14 mouse cellular contexts compared by ENCODE assay signal in the genomic region with DNA sequence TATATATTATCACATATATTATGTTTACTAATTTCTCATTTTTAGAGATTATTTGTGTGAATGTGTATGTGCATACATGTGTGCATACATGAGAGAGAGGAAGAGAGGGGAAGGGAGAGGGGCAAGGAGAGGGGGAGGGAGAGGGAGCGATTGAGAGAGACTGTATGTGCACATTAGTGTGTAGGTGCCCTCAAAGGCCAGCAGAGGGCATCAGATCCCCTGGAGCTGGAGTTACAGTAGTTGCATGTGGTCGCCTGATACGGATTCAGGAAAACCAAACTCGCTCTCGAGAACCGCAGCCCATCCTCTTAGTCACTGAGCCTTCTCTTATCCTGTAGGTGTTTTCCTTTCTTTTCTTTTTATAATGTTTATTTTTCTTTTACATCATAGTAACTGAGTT. TPM values are rescaled to one million over a fixed set of nuclear protein-coding genes. Genes with fewer than 3 reads are reported as not detected.
DNase-seq lines count a peak whose midpoint lies in the region; ATAC-seq and TF ChIP-seq lines count a peak whose summit lies in the region.
"Had no signal": no experiment of that assay in that cellular context is flagged by ENCODE, and none has a peak within 500 bp of the region (broad histone marks: within the 10 kb centered on the region; RNA-seq: fewer than 3 reads in every experiment).

No protein-coding gene starts in this region.

- no peaks in the 10 kb centered on the region for H3K79me2 ChIP-seq in MEL (ENCODE audit: control insufficient read depth, insufficient read depth, low read length, poor library complexity)

- H3K27ac ChIP-seq in hindbrain, postnatal 0 days, result no peak overlapping the region
- no peak overlapping the region for H3K27ac ChIP-seq in hindbrain, embryonic 14.5 days
- H3K27ac ChIP-seq in midbrain, embryonic 11.5 days (ENCODE audit: low read depth, low read length), result no peak overlapping the region
- H3K27ac ChIP-seq in midbrain, embryonic 15.5 days, result no peak overlapping the region
- no peak overlapping the region for H3K27ac ChIP-seq in MEL (ENCODE audit: control insufficient read depth, low read depth, low read length)
- H3K27ac ChIP-seq: stomach, embryonic 15.5 days had no signal

- no peaks in the 10 kb centered on the region for H3K9me3 ChIP-seq in hindbrain, postnatal 0 days (ENCODE audit: low read length)
- H3K9me3 ChIP-seq in hindbrain, embryonic 14.5 days (ENCODE audit: control insufficient read depth, low read length), result no peaks in the 10 kb centered on the region
- H3K9me3 ChIP-seq in midbrain, embryonic 11.5 days (ENCODE audit: control insufficient read depth, low read length), result no peaks in the 10 kb centered on the region
- no peaks in the 10 kb centered on the region for H3K9me3 ChIP-seq in midbrain, embryonic 15.5 days
- H3K9me3 ChIP-seq in MEL (replicated peaks; ENCODE audit: insufficient read depth, low read length), result no peaks in the 10 kb centered on the region
- H3K9me3 ChIP-seq: stomach, embryonic 15.5 days had no signal

- no peaks in the 10 kb centered on the region for H3K4me1 ChIP-seq in hindbrain, postnatal 0 days (ENCODE audit: insufficient read depth, low read length)
- no peaks in the 10 kb centered on the region for H3K4me1 ChIP-seq in hindbrain, embryonic 14.5 days (replicated peaks; ENCODE audit: control insufficient read depth, insufficient read depth, low read length)
- H3K4me1 ChIP-seq in midbrain, embryonic 11.5 days (ENCODE audit: control insufficient read depth, insufficient read depth, low read length), result no peaks in the 10 kb centered on the region
- no peaks in the 10 kb centered on the region for H3K4me1 ChIP-seq in midbrain, embryonic 15.5 days
- no peaks in the 10 kb centered on the region for H3K4me1 ChIP-seq in MEL (ENCODE audit: control insufficient read depth in 1 of 2, insufficient read depth in 2 of 2, low read length in 2 of 2)
- H3K4me1 ChIP-seq: stomach, embryonic 15.5 days had no signal

- no peak overlapping the region for H3K4me2 ChIP-seq in hindbrain, postnatal 0 days (ENCODE audit: low read depth, low read length)
- H3K4me2 ChIP-seq in hindbrain, embryonic 14.5 days (replicated peaks), result no peak overlapping the region
- no peak overlapping the region for H3K4me2 ChIP-seq in midbrain, embryonic 11.5 days
- no peak overlapping the region for H3K4me2 ChIP-seq in midbrain, embryonic 15.5 days
- H3K4me2 ChIP-seq: heart, embryonic 11.5 days; stomach, embryonic 15.5 days had no signal

- TF ChIP-seq RAD21 in MEL (IDR thresholded peaks at IDR 0.05; ENCODE audit: low read depth, low read length), result peak; percentile 28

- H3K27me3 ChIP-seq in hindbrain, postnatal 0 days (ENCODE audit: insufficient read depth, low read length), result no peaks in the 10 kb centered on the region
- H3K27me3 ChIP-seq in hindbrain, embryonic 14.5 days (ENCODE audit: control insufficient read depth, insufficient read depth, low read length), result no peaks in the 10 kb centered on the region
- H3K27me3 ChIP-seq in midbrain, embryonic 11.5 days (ENCODE audit: control insufficient read depth, insufficient read depth, low read length), result no peaks in the 10 kb centered on the region
- no peaks in the 10 kb centered on the region for H3K27me3 ChIP-seq in midbrain, embryonic 15.5 days (replicated peaks)
- no peaks in the 10 kb centered on the region for H3K27me3 ChIP-seq in MEL (ENCODE audit: control insufficient read depth in 1 of 2, insufficient read depth in 2 of 2, low read length in 2 of 2)
- H3K27me3 ChIP-seq: Patski; stomach, embryonic 15.5 days had no signal

- TF ChIP-seq EP300 in MEL (IDR thresholded peaks at IDR 0.05; ENCODE audit: low read depth in 1 of 2, low read length in 2 of 2), result no peak

- no peaks in the 10 kb centered on the region for H3K36me3 ChIP-seq in hindbrain, postnatal 0 days (ENCODE audit: insufficient read depth, low read length)
- no peaks in the 10 kb centered on the region for H3K36me3 ChIP-seq in hindbrain, embryonic 14.5 days (replicated peaks; ENCODE audit: control insufficient read depth, insufficient read depth)
- H3K36me3 ChIP-seq in midbrain, embryonic 11.5 days (ENCODE audit: control insufficient read depth, insufficient read depth, low read length), result no peaks in the 10 kb centered on the region
- H3K36me3 ChIP-seq in midbrain, embryonic 15.5 days (replicated peaks), result no peaks in the 10 kb centered on the region
- no peaks in the 10 kb centered on the region for H3K36me3 ChIP-seq in MEL (ENCODE audit: control insufficient read depth in 1 of 2, insufficient read depth in 2 of 2, low read length in 2 of 2)
- H3K36me3 ChIP-seq: stomach, embryonic 15.5 days had no signal

- 92% methylated on average over 6 of the region's 6 CpGs for WGBS in hindbrain, postnatal 0 days
- 87% methylated on average over 6 of the region's 6 CpGs for whole genome bisulfite sequencing in hindbrain, embryonic 14.5 days
- WGBS in midbrain, embryonic 11.5 days, result 94% methylated on average over 6 of the region's 6 CpGs
- 93% methylated on average over 6 of the region's 6 CpGs for WGBS in midbrain, embryonic 15.5 days

- ATAC-seq in hindbrain, postnatal 0 days, result no peak
- ATAC-seq in hindbrain, embryonic 14.5 days (ENCODE audit: low FRiP score), result no peak
- ATAC-seq in midbrain, embryonic 11.5 days (ENCODE audit: low FRiP score), result no peak
- no peak for ATAC-seq in midbrain, embryonic 15.5 days (replicated peaks)
- ATAC-seq: Patski had no signal

- H3K4me3 ChIP-seq in hindbrain, postnatal 0 days (ENCODE audit: low read length), result no peak overlapping the region
- H3K4me3 ChIP-seq in hindbrain, embryonic 14.5 days (replicated peaks; ENCODE audit: low read length), result no peak overlapping the region
- no peak overlapping the region for H3K4me3 ChIP-seq in midbrain, embryonic 11.5 days (ENCODE audit: low read depth, low read length)
- H3K4me3 ChIP-seq in midbrain, embryonic 15.5 days, result no peak overlapping the region
- H3K4me3 ChIP-seq in MEL (ENCODE audit: control insufficient read depth in 1 of 2, insufficient read depth in 1 of 2, low read depth in 2 of 2, low read length in 2 of 2), result no peak overlapping the region
- H3K4me3 ChIP-seq: stomach, embryonic 15.5 days had no signal

- no peak overlapping the region for H3K9ac ChIP-seq in hindbrain, postnatal 0 days (replicated peaks; ENCODE audit: low read length)
- no peak overlapping the region for H3K9ac ChIP-seq in hindbrain, embryonic 14.5 days
- no peak overlapping the region for H3K9ac ChIP-seq in midbrain, embryonic 11.5 days (ENCODE audit: low read length)
- H3K9ac ChIP-seq in midbrain, embryonic 15.5 days, result no peak overlapping the region
- no peak overlapping the region for H3K9ac ChIP-seq in MEL (ENCODE audit: control insufficient read depth, low read depth, low read length, poor library complexity, severe bottlenecking)
- H3K9ac ChIP-seq: stomach, embryonic 15.5 days had no signal

- peak; percentile 35 for TF ChIP-seq CTCF in hindbrain, postnatal 0 days (IDR thresholded peaks at IDR 0.05; ENCODE audit: low read depth)
- TF ChIP-seq CTCF in MEL (IDR thresholded peaks at IDR 0.05 in 2 of 3, conservative IDR thresholded peaks at IDR 0.05 in 1 of 3; ENCODE audit: control insufficient read depth in 1 of 3, insufficient read depth in 1 of 3, low read depth in 2 of 3, low read length in 3 of 3, poor library complexity in 1 of 3, severe bottlenecking in 1 of 3), result peak; percentile 33 to 50 (median 48); a peak in 4 of 6 replicates

- no peak for TF ChIP-seq POLR2A in MEL (IDR thresholded peaks at IDR 0.05; ENCODE audit: control insufficient read depth in 1 of 2, insufficient read depth in 1 of 2, low read depth in 1 of 2, low read length in 2 of 2, poor library complexity in 1 of 2)

- DNase-seq in hindbrain, postnatal 0 days (ENCODE audit: low spot score), result no peak
- no peak for DNase-seq in hindbrain, embryonic 14.5 days (ENCODE audit: low spot score)
- peak; percentile 67 for DNase-seq in midbrain, embryonic 11.5 days (ENCODE audit: low spot score, missing footprints)
- no peak for DNase-seq in MEL (ENCODE audit: low read depth, low spot score)
- DNase-seq in adrenal gland, postnatal 36 days, result no peak
- DNase-seq in c-Kit-positive CD71-positive TER-119-positive erythroid progenitor cells, embryonic 14.5 days (ENCODE audit: low spot score), result no peak
- DNase-seq: adrenal gland, postnatal 10 days; kidney, adult 8-10 months; lung, adult 18-20 months; thymus, postnatal 4 days had no signal

TF ChIP-seq in MEL, 35 proteins besides CTCF, POLR2A, EP300 and RAD21:
- TF ChIP-seq MYB (IDR thresholded peaks at IDR 0.05; ENCODE audit: low read depth, low read length) (no peak), SMC3 (IDR thresholded peaks at IDR 0.05; ENCODE audit: low read depth, low read length) (peak; percentile 51), SIN3A (IDR thresholded peaks at IDR 0.05; ENCODE audit: low read length) (no peak)

RNA-seq across cellular contexts. Expression of a gene that starts 38.4 kb away (rescaled TPM):
- total RNA-seq in hindbrain, postnatal 0 days (2014; rRNA removed), result 2.0 and 2.3 TPM in 2 replicates
- polyA plus RNA-seq in hindbrain, postnatal 0 days (2015; fragmentation: Nextera tagmentation; extraction: Ambion mirVana), result 44.5 and 51.9 TPM in 2 replicates
- 40.6 and 48.6 TPM in 2 replicates for polyA plus RNA-seq in hindbrain, embryonic 14.5 days (2014; fragmentation: Nextera tagmentation; extraction: Ambion mirVana)
- polyA plus RNA-seq in midbrain, embryonic 11.5 days (2014; fragmentation: Nextera tagmentation; extraction: Ambion mirVana), result 40.1 and 41.5 TPM in 2 replicates
- 31.7 and 32.2 TPM in 2 replicates for polyA plus RNA-seq in midbrain, embryonic 15.5 days (2015; fragmentation: Nextera tagmentation; extraction: Ambion mirVana)
- 26.7 and 35.9 TPM in 2 replicates for total RNA-seq in MEL (2012; rRNA removed)
- 10 to 100 TPM in 1 of 2 experiments, not detected in 1; 36.0 TPM for polyA plus RNA-seq in MEL (2012; ENCODE audit: insufficient read depth in 1 of 2, insufficient read length in 2 of 2, low read depth in 1 of 2, low replicate concordance in 2 of 2, missing spikeins in 1 of 2)
- 10 to 100 TPM; 27.6 to 44.2 TPM for total RNA-seq in adrenal gland, postnatal 36 days (2021)
